Mouse (Mus musculus): Measurements from ENCODE around the gene Ttc33. TPM values are rescaled to one million over a fixed set of nuclear protein-coding genes. Genes with fewer than 3 reads are reported as not detected.

Gene Ttc33
- polyA plus RNA-seq, 1 experiment from 2014 or later: 52.5 TPM

Other genes with a start within 250 kb of the Ttc33 start
- gene C7, start 121.8 kb upstream of the Ttc33 start, polyA plus RNA-seq (2015; fragmentation: Nextera tagmentation; extraction: Ambion mirVana): 0.11 and 0.12 TPM in 2 replicates
- gene Card6, start 77.0 kb upstream of the Ttc33 start, polyA plus RNA-seq (2015; fragmentation: Nextera tagmentation; extraction: Ambion mirVana): 0.42 and 0.56 TPM in 2 replicates
- gene Rpl37, start 68.9 kb upstream of the Ttc33 start, polyA plus RNA-seq (2015; fragmentation: Nextera tagmentation; extraction: Ambion mirVana): 243 and 252 TPM in 2 replicates
- gene Prkaa1, start 41.7 kb upstream of the Ttc33 start, polyA plus RNA-seq (2015; fragmentation: Nextera tagmentation; extraction: Ambion mirVana): 14.4 and 14.9 TPM in 2 replicates
- 3.4 and 3.9 TPM in 2 replicates for gene Ptger4, start 58.7 kb downstream of the Ttc33 start, polyA plus RNA-seq (2015; fragmentation: Nextera tagmentation; extraction: Ambion mirVana)

Data from hindbrain, embryonic 16.5 days (tissue).